Mouse (Mus musculus) MEL (cell line): ENCODE measurements around the gene Sf1.

Experiments
- CTCF ChIP-seq, 3 experiments: IDR thresholded peaks in 2 of 3; conservative IDR thresholded peaks in 1 of 3; 2 replicates each; pipeline ENCODE4 v1.5.1; 2011 to 2012; ENCODE audit warnings: low read length in 3 of 3, low read depth in 2 of 3, mild to moderate bottlenecking in 2 of 3, improper control_type of control experiment in 1 of 3, inconsistent platforms in 1 of 3, mixed read lengths in 1 of 3, moderate library complexity in 1 of 3; ENCODE audit not compliant: control insufficient read depth in 1 of 3, insufficient read depth in 1 of 3, poor library complexity in 1 of 3, severe bottlenecking in 1 of 3
- EP300 ChIP-seq, 2 experiments: IDR thresholded peaks; 2 replicates each; pipeline ENCODE4 v1.6.1; 2011; ENCODE audit warnings: improper control_type of control experiment in 2 of 2, low read length in 2 of 2, low read depth in 1 of 2, mild to moderate bottlenecking in 1 of 2
- POLR2A ChIP-seq, 2 experiments: IDR thresholded peaks; 2 replicates each; pipeline ENCODE4 v1.6.1; 2011 to 2012; ENCODE audit warnings: low read length in 2 of 2, mild to moderate bottlenecking in 2 of 2, control low read depth in 1 of 2, improper control_type of control experiment in 1 of 2, low read depth in 1 of 2, moderate library complexity in 1 of 2; ENCODE audit not compliant: control insufficient read depth in 1 of 2, insufficient read depth in 1 of 2, poor library complexity in 1 of 2
- POLR2AphosphoS5 ChIP-seq: IDR thresholded peaks from 2 replicates; pipeline ENCODE4 v1.6.1; 2012; ENCODE audit warnings: low read depth, borderline replicate concordance, mild to moderate bottlenecking, inconsistent platforms, low read length, moderate library complexity, mixed read lengths
- RCOR1 ChIP-seq: IDR thresholded peaks from 2 replicates; pipeline ENCODE4 v1.6.1; 2012; ENCODE audit warnings: low read depth, mild to moderate bottlenecking, inconsistent platforms, low read length, improper control_type of control experiment
- TCF12 ChIP-seq: IDR thresholded peaks from 2 replicates; pipeline ENCODE4 v1.6.1; 2014; ENCODE audit warnings: low read depth, mild to moderate bottlenecking, inconsistent platforms, low read length, improper control_type of control experiment, moderate library complexity
- ZKSCAN1 ChIP-seq: IDR thresholded peaks from 2 replicates; pipeline ENCODE4 v1.6.1; 2012; ENCODE audit warnings: low read depth, mild to moderate bottlenecking, inconsistent platforms, low read length, improper control_type of control experiment, moderate library complexity
- ZNF384 ChIP-seq: IDR thresholded peaks from 2 replicates; pipeline ENCODE4 v1.6.1; 2012; ENCODE audit warnings: low read depth, mild to moderate bottlenecking, inconsistent platforms, low read length, improper control_type of control experiment

- TF ChIP-seq CTCF (IDR thresholded peaks at IDR 0.05 in 2 of 3, conservative IDR thresholded peaks at IDR 0.05 in 1 of 3; ENCODE audit: control insufficient read depth in 1 of 3, insufficient read depth in 1 of 3, low read depth in 2 of 3, low read length in 3 of 3, poor library complexity in 1 of 3, severe bottlenecking in 1 of 3), result no peak
- no peak for TF ChIP-seq POLR2AphosphoS5
- TF ChIP-seq RCOR1, result no peak
- no peak for TF ChIP-seq POLR2A (IDR thresholded peaks at IDR 0.05; ENCODE audit: control insufficient read depth in 1 of 2, insufficient read depth in 1 of 2, low read depth in 1 of 2, low read length in 2 of 2, poor library complexity in 1 of 2)
- no peak for TF ChIP-seq EP300 (IDR thresholded peaks at IDR 0.05; ENCODE audit: low read depth in 1 of 2, low read length in 2 of 2)
- no peak for TF ChIP-seq ZKSCAN1
- no peak for TF ChIP-seq TCF12
- TF ChIP-seq ZNF384, result no peak
Measured at GRCm38 (mm10) chr19:6384128-6384527, 20.6 kb downstream of the Sf1 start, which contains the start of gene Pygm.
